Mouse (Mus musculus): ENCODE measurements around the gene Ryr3. TPM values are rescaled to one million over a fixed set of nuclear protein-coding genes. Genes with fewer than 3 reads are reported as not detected.

Ryr3 gene
- polyA plus RNA-seq, 2 experiments: 1.2 to 3.0 TPM

- DNase-seq (ENCODE audit: low spot score): no peak
- peaks cover 43% of the 10 kb centered on the region for H3K27me3 ChIP-seq (ENCODE audit: control insufficient read depth, insufficient read depth, low read length)
These were observed 671 bp downstream of the Ryr3 start for GRCm38 (mm10) chr2:113216105-113216745.

GRCm38 (mm10) chr2:113210023-113210422 is 6.9 kb downstream of the Ryr3 start:
- H3K4me3 ChIP-seq (replicated peaks; ENCODE audit: low read length): no peak overlapping the region
- H3K4me2 ChIP-seq (replicated peaks; ENCODE audit: low read depth, low read length, severe bottlenecking): no peak overlapping the region
- H3K27ac ChIP-seq (replicated peaks; ENCODE audit: low read depth, low read length): no peak overlapping the region
- H3K9me3 ChIP-seq (ENCODE audit: control insufficient read depth, low read length): no peaks in the 10 kb centered on the region
- TF ChIP-seq POLR2A (IDR thresholded peaks at IDR 0.05; ENCODE audit: borderline replicate concordance, extremely low read depth, insufficient read depth, insufficient read length): no peak
- WGBS: 84% methylated on average over 3 of the region's 3 CpGs
- 0 out of 2 replicates have a peak, but pooled peaks cover 8% of the 10 kb centered on the region for H3K27me3 ChIP-seq (ENCODE audit: control insufficient read depth, insufficient read depth, low read length)
- no peak overlapping the region for H3K9ac ChIP-seq (ENCODE audit: low read depth, low read length, severe bottlenecking)
- no peaks in the 10 kb centered on the region for H3K36me3 ChIP-seq (ENCODE audit: control insufficient read depth, insufficient read depth, low read length)
- H3K4me1 ChIP-seq (ENCODE audit: control insufficient read depth, insufficient read depth, low read length): no peaks in the 10 kb centered on the region
- ATAC-seq (ENCODE audit: low FRiP score, low read depth): no peak
- DNase-seq (ENCODE audit: low spot score): no peak

More at GRCm38 (mm10) chr2:113216105-113216745, 671 bp downstream of the Ryr3 start:
- no peaks in the 10 kb centered on the region for H3K36me3 ChIP-seq (ENCODE audit: control insufficient read depth, insufficient read depth, low read length)
- peak overlapping the region; percentile 83 for H3K4me2 ChIP-seq (replicated peaks; ENCODE audit: low read depth, low read length, severe bottlenecking)
- ATAC-seq (ENCODE audit: low FRiP score, low read depth): no peak
- H3K4me1 ChIP-seq (ENCODE audit: control insufficient read depth, insufficient read depth, low read length): no peaks in the 10 kb centered on the region
- H3K9ac ChIP-seq (ENCODE audit: low read depth, low read length, severe bottlenecking): peak overlapping the region; percentile 50
- H3K27ac ChIP-seq (replicated peaks; ENCODE audit: low read depth, low read length): no peak overlapping the region
- H3K4me3 ChIP-seq (replicated peaks; ENCODE audit: low read length): peak overlapping the region; percentile 49
- WGBS: 5% methylated on average over 22 of the region's 23 CpGs
- TF ChIP-seq POLR2A (IDR thresholded peaks at IDR 0.05; ENCODE audit: borderline replicate concordance, extremely low read depth, insufficient read depth, insufficient read length): no peak
- no peaks in the 10 kb centered on the region for H3K9me3 ChIP-seq (ENCODE audit: control insufficient read depth, low read length)

DNA sequence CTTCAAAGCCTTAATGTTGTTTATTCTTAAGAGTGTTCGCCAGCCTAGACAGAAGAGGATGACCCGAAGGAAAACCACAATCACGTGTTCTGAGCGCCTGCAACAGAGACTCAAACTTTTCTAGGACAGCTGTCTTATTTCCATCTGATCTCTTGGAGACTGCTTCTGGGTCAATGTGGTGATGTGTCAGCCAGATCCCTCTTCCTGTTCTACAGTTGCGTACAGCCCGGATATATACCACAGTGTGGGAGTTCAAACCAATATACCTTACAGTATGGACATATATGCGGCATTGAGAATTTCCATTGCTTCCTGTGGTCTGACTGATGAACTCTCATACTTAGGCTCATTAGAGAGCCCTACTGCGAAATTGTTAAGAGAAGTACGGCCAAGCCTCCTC is 7.6 kb downstream of the Ryr3 start:
- H3K4me1 ChIP-seq (ENCODE audit: control insufficient read depth, insufficient read depth, low read length): no peaks in the 10 kb centered on the region
- H3K9me3 ChIP-seq (ENCODE audit: control insufficient read depth, low read length): no peaks in the 10 kb centered on the region
- DNase-seq (ENCODE audit: low spot score) (no peak), ATAC-seq (ENCODE audit: low FRiP score, low read depth) (no peak)
- H3K27ac ChIP-seq (replicated peaks; ENCODE audit: low read depth, low read length): no peak overlapping the region
- WGBS: 88% methylated on average over 9 of the region's 9 CpGs
- H3K36me3 ChIP-seq (ENCODE audit: control insufficient read depth, insufficient read depth, low read length): no peaks in the 10 kb centered on the region
- TF ChIP-seq POLR2A (IDR thresholded peaks at IDR 0.05; ENCODE audit: borderline replicate concordance, extremely low read depth, insufficient read depth, insufficient read length): no peak
- H3K27me3 ChIP-seq (ENCODE audit: control insufficient read depth, insufficient read depth, low read length): 0 out of 2 replicates have a peak, but pooled peaks cover 3% of the 10 kb centered on the region
- no peak overlapping the region for H3K4me2 ChIP-seq (replicated peaks; ENCODE audit: low read depth, low read length, severe bottlenecking)
- no peak overlapping the region for H3K4me3 ChIP-seq (replicated peaks; ENCODE audit: low read length)
- H3K9ac ChIP-seq (ENCODE audit: low read depth, low read length, severe bottlenecking): no peak overlapping the region

- no peaks in the 10 kb centered on the region for H3K36me3 ChIP-seq (ENCODE audit: control insufficient read depth, insufficient read depth, low read length)
- no peak overlapping the region for H3K4me2 ChIP-seq (replicated peaks; ENCODE audit: low read depth, low read length, severe bottlenecking)
- H3K4me3 ChIP-seq (replicated peaks; ENCODE audit: low read length): no peak overlapping the region
- H3K4me1 ChIP-seq (ENCODE audit: control insufficient read depth, insufficient read depth, low read length): no peaks in the 10 kb centered on the region
- WGBS: 66% methylated on average over 6 of the region's 6 CpGs
- no peak overlapping the region for H3K27ac ChIP-seq (replicated peaks; ENCODE audit: low read depth, low read length)
- no peak overlapping the region for H3K9ac ChIP-seq (ENCODE audit: low read depth, low read length, severe bottlenecking)
- ATAC-seq (ENCODE audit: low FRiP score, low read depth) (no peak), DNase-seq (ENCODE audit: low spot score) (no peak)
- no peaks in the 10 kb centered on the region for H3K27me3 ChIP-seq (ENCODE audit: control insufficient read depth, insufficient read depth, low read length)
- no peak for TF ChIP-seq POLR2A (IDR thresholded peaks at IDR 0.05; ENCODE audit: borderline replicate concordance, extremely low read depth, insufficient read depth, insufficient read length)
- no peaks in the 10 kb centered on the region for H3K9me3 ChIP-seq (ENCODE audit: control insufficient read depth, low read length)
These were observed 14.0 kb downstream of the Ryr3 start for GRCm38 (mm10) chr2:113202857-113203256.

GRCm38 (mm10) chr2:113199030-113199679 is 17.7 kb downstream of the Ryr3 start:
- Histone ChIP-seq H3K27me3 (ENCODE audit: control insufficient read depth, insufficient read depth, low read length) (no peaks in the 10 kb centered on the region), H3K4me3 (replicated peaks; ENCODE audit: low read length) (no peak overlapping the region), H3K4me2 (replicated peaks; ENCODE audit: low read depth, low read length, severe bottlenecking) (no peak overlapping the region), H3K27ac (replicated peaks; ENCODE audit: low read depth, low read length) (no peak overlapping the region), H3K36me3 (ENCODE audit: control insufficient read depth, insufficient read depth, low read length) (no peaks in the 10 kb centered on the region), H3K4me1 (ENCODE audit: control insufficient read depth, insufficient read depth, low read length) (no peaks in the 10 kb centered on the region), H3K9me3 (ENCODE audit: control insufficient read depth, low read length) (no peaks in the 10 kb centered on the region), H3K9ac (ENCODE audit: low read depth, low read length, severe bottlenecking) (no peak overlapping the region)
- DNase-seq (ENCODE audit: low spot score): no peak
- 94% methylated on average over 2 of the region's 2 CpGs for WGBS
- no peak for ATAC-seq (ENCODE audit: low FRiP score, low read depth)
- TF ChIP-seq POLR2A (IDR thresholded peaks at IDR 0.05; ENCODE audit: borderline replicate concordance, extremely low read depth, insufficient read depth, insufficient read length): no peak
